Mouse (Mus musculus) adrenal gland, adult 18-20 months (tissue): ENCODE results near the gene Cyp26a1. TPM values are rescaled to one million over a fixed set of nuclear protein-coding genes. Genes with fewer than 3 reads are reported as not detected.

Source experiments
- DNase-seq, 2 experiments: peaks; one replicate each; pipeline ENCODE4 v3.0.0; 2021 to 2022; ENCODE audit warnings: low spot score in 2 of 2
- long read RNA-seq, 2 experiments: library from polyadenylated mRNA; stranded (forward); transcript quantifications; one replicate each; pipeline ENCODE4 v2.0.0; 2021
- total RNA-seq, 2 experiments: library from RNA; stranded (reverse); gene quantifications; 1 replicate in 1 of 2; 2 replicates in 1 of 2; pipeline ENCODE4 v1.2.3; 2021

Cyp26a1 gene
- total RNA-seq: not detected
- long read RNA-seq, experiment 1: 0 reads
- long read RNA-seq, experiment 2: 0 reads

DNA sequence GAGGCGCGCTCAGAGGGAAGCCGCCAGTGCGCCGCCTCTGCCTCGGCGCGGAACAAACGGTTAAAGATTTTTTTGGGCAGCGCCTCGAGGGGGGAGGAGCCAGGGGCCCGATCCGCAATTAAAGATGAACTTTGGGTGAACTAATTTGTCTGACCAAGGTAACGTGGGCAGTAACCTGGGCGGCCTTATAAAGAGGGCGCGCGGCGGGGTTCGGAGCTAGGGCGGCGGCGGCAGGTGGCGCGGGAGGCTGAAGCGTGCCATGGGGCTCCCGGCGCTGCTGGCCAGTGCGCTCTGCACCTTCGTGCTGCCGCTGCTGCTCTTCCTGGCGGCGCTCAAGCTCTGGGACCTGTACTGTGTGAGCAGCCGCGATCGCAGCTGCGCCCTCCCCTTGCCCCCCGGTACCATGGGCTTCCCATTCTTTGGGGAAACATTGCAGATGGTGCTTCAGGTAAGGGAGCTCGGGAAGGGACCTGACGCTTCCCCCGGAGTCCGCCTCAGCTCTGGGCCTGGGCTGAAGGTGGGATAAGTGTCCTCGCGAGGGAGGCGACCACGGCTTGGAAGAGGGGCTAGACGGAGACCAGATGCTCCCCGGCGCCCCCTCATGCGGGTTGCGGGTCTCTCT, at the start of gene Cyp26a1:
Gene Cyp26a1, plus strand, starts transcription at position 148 of the 622 bp plus-strand sequence.
- DNase-seq: no peak

DNA sequence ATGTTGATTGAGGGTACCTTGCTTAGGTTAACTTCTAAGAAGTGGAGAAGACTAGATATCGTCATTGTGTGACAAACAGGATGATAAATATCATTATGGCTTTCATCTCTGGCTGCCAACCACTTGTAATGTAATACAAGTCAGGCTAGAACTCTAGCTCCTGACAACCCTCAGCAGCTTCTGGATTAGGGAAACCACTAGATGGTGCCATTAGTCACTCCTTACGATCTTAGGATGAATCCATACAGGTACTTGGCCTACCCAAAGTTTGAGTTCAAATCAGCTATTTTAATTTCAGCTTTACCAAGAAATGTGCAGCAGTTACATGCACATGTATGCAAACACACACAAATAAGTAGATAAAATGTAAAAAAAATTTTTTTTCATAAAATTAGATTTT, 49.6 kb upstream of the Cyp26a1 start:
- no peak for DNase-seq

DNA sequence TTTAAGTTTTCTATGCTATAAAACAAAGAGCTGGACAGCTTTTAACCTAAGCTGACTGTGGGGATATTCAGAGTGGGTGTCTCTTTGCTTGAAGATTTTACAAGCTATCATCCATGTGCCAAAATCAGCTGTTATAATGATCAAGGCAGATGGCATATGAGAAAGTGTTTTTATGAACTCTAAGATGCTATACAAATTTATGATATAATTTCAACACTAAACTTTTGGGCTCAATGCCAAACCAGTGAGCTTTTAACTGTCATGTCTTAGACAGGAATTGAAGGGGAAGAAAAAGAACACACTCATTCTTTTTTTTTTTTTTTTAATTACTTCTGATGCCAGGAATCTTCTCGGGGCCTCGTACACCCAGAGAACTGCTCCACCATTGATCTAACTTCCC, 47.1 kb upstream of the Cyp26a1 start:
- DNase-seq: no peak

DNA sequence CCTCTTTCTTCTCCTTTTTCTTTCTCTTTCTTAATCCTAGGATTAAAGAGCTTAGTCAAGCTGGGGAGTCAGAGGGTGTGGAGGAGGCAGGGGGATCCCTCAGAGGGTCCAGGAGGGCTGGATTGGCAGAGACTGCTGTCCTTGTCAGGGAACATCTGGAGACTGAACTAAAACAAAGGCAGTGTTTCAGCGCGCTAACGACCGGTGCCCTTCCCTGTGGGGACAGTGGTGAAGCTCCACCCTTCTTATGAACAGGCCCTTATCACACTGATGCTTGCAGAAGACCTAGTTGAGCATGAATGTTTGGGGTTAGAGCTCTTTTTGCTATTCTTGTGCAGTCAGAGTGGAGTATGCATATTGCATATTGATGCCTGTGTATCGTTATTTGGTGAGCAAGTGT, 43.6 kb upstream of the Cyp26a1 start:
- DNase-seq: no peak

DNA sequence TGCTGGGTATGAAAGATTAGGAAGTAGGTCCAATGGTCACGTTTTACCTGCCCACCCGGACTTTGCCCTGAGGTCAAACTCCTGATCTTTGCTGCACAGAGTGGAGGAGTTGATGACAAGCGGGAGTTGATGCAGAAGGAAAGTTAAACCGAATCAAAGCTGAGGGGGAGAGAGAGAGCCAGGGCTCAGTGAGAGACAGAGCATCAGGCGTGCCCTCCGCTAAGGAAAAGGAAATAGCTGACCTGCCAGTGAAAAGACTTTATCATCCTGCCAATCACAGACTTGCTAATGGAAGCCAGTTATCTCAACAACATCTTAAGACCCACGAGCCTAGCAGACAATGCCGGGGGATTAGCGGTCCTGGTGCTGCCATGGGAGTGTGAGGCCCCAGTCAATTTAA, 41.2 kb upstream of the Cyp26a1 start:
- DNase-seq: no peak

DNA sequence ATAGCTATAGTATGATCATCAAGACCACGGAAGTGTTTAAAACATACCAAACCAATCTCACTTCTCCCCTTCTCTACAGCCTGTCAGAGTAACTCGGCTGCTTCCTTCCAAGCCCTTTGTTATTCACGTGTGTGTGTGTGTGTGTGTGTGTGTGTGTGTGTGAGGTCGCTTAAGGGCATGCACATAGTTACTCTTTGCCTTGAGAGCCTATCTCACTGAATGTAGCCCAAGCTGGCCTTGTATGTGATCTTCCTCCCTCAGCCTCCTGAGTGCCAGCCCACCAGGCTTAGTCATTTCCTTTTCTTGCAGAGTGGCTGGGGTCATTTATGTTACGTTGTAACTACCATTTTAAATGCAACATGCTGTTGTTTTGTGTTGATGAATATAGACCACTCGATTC, 32.3 kb upstream of the Cyp26a1 start:
- DNase-seq: no peak

DNA sequence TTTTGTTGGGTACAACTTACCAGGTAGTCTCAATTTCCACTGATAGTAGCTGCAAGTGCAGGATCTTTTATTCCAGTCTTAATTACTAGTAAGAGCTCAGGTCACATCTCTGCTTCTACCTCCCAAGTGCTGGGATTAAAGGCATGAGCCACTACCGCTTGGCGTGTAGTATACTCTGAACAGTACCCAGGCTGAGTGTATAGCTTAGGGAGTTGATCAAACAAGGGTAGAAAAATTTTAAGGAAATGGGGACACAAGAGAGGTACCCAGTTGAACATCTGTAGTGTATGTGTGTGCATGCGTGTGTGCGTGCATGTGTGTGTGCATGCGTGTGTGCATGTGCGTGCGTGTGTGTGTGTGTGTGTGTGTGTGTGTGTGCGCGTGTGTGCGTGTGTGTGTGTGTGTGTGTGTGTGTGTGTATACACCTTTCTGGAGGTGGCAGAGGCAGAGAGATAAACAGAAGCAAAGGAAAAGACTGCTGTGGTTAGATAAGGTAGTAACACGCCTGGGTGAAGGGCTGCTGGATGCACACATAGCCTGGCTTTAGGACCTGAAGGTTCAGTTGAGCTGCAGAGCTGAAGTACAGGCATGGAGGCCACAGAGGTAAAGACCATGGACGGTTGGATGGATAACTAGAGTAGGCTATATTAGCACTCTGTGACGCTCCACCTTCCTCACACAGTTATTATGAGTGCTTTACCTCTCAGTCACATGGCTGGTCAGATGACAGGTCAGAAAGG, 29.6 kb upstream of the Cyp26a1 start:
- no peak for DNase-seq

DNA sequence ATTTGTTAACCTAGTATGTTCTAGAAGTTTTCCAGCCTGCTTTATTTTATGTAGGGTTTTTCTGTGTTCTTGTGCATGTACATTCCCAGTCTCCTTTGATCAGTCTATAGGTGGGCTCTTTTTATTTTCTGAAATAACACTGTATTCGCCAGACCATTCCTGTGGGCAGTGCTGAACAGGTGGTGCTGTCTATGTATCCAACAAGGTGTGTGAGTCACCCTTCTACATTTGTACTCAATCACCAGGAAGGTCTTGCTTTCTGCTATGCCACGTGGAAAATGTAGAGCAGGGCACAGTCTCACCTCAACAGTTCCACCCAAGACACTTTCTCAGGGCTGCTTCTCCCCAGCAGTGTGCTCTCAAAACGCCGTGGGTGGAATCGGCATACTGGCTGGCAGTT, 28.9 kb upstream of the Cyp26a1 start:
- no peak for DNase-seq

DNA sequence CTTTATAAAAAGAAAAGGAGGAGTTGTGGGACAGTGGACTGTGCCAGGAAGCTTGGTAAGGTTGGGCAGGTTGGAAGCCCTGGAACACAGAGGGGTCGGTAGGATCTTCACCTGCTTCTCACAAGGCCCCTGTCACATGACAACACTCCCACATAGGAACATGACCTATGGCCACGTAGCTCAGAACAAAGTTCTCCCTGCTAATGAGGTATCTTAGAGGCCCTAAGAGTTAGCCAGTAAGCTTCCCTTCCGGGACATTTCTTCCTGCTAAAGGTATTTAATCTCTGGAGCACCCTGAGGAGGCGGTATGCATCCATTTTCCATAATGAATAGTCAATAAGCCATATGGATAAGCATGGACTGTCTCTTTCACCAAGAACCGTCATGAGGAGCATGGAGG, 28.1 kb upstream of the Cyp26a1 start:
- no peak for DNase-seq

DNA sequence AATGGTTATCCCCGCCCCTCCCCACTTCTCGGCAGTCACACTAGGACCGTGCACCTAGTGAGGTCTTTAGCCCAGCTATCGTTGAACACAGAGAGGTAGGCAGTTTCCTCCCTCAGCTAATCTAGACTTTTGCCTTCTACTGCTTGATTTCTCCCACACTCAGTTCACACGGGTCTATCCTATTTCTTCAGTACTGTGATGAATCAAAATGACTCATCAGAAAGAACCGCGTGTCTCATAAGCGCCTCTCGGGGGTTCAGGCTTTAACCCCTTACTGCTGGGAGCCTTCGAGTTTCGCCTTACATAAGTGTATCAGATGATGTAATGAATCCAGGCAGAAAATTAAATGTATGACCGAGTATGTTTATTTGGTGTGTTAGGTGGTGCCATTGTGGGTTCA, 24.2 kb upstream of the Cyp26a1 start:
- no peak for DNase-seq

DNA sequence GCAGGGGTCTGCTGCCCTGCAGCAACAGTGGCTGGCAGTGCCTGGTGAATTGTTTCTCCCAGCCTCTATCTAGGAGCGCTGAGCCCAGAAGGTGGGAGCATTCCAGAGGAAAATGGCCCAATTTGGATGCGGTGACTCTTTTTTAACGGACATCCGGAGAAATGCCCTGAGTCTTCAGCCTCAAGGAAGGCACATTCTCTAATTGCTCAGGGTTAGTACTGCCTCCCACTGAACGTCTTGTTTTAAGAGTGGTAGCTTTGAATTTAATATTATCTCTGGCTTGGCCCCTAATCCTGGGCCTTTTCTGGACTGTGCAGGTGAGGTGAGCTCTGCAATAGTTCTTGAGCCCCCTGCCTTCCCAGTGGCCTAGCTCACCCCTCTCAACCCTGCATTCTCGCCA, 12.3 kb upstream of the Cyp26a1 start, which contains the start of gene Cyp26c1:
Gene Cyp26c1, plus strand, starts transcription at position 301 of the 400 bp plus-strand sequence.
- DNase-seq: no peak

DNA sequence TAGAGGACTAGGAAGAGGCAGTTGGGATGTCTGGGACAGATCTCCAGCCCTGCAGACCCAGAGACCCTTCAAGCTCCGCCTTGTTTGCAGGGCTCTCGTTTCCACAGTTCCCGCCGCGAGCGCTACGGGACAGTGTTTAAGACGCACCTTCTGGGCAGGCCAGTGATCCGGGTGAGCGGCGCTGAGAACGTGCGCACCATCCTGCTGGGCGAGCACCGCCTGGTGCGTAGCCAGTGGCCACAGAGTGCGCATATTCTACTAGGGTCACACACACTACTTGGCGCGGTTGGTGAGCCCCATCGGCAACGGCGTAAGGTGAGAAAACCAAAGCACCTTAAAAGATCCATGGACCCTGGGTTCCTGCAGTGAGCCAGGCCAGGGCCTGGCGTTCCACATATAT, 11.3 kb upstream of the Cyp26a1 start:
- no peak for DNase-seq

DNA sequence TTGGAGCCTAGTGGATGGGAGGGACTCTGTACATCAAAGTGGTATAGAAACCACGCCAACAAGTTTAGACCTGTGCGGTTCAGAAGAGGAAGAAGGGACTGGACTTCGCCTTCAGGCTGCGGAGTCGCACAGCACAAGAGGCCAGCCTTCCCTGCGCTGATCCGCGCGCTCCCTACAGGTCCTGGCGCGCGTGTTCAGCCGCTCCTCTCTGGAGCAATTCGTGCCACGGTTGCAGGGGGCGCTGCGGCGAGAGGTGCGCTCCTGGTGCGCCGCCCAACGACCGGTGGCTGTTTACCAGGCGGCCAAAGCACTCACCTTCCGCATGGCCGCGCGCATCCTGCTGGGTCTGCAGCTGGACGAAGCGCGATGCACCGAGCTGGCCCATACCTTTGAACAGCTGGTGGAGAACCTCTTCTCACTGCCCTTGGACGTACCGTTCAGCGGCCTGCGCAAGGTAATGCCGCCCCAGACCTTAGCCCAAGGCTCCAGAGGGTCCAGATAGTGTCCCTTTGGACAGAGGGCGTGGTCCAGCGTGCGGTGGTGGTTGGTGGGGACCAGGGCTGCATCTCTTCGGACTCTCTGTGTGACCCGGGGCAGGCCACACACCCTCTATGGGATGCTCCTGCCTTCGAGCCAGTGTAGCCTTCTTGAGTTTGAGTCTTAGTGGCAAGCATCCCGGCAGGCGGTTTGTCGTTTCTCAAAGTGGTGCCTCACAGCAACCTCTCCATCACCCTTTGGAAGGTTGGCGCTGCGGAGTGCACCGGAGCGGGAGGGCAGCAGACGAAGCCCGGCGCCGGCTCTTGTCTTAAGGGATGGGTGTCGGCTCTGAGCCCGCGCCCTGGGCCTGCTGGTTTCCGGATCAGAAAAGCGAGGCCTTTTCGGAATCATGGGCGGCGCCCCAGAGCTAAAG, 10.4 kb upstream of the Cyp26a1 start:
- DNase-seq: no peak

DNA sequence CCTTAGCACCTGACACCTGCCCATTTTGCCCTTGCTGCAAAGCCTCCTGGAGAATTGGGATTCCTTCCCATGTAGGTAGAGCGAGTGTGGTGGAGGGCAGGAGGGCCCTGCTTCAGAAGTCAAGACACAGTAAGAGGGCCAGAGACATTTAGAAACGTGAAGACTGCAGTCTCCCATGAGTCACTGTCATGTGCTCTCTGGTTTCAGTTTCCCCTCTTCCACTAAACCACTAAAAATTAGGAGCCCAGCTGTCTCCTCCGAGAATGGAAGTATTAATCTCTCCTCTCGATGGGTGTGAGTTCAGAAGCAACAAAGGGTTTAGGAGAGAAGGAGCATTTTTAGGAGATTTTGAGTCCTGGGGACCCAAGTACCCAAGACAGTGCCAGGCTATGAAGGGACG, 8.1 kb upstream of the Cyp26a1 start:
- DNase-seq: no peak

DNA sequence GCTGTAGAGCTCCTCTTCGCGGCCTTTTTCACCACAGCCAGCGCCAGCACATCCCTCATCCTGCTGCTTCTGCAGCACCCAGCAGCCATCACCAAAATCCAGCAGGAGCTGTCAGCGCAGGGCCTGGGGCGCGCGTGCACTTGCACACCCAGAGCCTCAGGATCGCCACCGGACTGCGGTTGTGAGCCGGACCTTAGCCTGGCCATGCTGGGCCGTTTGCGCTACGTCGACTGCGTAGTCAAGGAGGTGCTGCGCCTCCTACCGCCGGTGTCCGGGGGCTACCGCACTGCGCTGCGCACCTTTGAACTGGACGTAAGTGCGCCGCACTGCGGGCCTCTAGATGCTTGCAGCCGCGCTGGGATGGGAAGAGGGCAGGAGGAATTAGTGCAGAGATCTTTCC, 6.9 kb upstream of the Cyp26a1 start:
- DNase-seq: no peak

DNA sequence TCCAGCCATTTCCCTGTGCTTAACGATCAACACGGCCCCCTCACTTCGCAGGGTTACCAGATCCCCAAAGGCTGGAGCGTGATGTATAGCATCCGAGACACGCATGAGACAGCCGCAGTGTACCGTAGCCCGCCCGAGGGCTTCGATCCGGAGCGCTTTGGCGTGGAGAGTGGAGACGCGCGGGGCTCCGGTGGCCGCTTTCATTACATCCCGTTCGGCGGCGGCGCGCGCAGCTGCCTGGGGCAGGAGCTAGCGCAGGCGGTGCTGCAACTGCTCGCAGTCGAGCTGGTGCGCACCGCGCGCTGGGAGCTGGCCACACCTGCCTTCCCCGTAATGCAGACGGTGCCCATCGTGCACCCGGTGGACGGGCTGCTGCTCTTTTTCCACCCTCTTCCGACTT, 4.7 kb upstream of the Cyp26a1 start:
- no peak for DNase-seq

DNA sequence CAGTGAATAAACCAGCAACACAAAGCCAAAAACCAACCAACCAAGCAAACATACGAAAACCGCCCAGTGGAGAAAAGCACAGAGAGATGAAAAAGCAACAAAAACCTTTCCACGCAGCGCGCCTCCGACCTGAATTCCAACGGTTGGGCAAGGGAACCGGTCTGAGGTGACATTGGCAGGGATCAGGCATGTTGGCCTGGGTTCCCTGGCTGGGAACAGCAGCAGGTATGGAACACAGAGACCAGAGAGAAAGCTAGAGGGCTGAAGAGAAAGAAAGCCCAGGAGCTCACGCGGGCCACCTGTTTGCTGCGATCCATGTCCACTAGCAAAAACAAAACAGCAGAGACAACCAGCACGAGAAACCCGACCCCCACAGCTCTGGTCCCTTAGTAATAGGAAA, 2.5 kb upstream of the Cyp26a1 start:
- no peak for DNase-seq

DNA sequence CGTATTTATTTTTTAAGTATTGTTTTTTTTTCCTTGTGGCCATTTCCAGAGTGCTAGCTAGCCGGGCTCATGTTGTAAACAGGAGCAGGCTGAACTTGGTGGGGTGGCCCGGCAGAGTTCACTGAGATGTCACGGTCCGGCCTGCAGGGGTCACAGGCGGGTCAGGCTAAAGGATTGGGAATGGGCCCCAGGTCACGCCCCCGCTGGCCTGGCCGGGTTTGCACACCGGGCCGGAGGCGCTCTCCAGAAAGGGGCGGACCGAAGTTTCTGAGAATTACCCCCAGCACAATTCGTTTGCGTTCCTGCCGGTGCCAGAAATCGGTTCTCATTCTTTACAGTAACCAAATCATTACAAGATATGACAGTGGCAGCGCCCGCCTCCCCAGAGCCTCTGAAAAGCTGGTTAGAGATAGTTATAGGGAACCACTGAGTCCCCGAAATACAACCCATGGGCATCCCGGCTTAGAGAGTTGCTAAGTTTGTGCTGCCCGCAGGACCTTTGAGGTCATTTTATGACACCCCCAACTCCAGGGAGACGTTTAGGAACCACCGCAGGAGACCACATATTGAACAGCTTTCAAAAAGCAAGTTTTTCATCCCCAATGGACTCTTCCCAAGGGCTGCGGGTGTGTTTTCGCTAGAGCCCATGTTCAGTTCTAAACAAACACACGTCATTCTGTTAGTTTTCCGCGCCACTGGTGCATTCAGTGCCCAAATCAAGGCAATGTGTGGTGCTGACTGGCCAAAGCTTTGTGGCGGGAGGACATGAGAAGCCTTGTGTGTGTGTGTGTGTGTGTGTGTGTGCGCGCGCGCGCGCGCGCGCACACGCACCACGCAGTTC, 1.6 kb upstream of the Cyp26a1 start:
- DNase-seq: no peak

DNA sequence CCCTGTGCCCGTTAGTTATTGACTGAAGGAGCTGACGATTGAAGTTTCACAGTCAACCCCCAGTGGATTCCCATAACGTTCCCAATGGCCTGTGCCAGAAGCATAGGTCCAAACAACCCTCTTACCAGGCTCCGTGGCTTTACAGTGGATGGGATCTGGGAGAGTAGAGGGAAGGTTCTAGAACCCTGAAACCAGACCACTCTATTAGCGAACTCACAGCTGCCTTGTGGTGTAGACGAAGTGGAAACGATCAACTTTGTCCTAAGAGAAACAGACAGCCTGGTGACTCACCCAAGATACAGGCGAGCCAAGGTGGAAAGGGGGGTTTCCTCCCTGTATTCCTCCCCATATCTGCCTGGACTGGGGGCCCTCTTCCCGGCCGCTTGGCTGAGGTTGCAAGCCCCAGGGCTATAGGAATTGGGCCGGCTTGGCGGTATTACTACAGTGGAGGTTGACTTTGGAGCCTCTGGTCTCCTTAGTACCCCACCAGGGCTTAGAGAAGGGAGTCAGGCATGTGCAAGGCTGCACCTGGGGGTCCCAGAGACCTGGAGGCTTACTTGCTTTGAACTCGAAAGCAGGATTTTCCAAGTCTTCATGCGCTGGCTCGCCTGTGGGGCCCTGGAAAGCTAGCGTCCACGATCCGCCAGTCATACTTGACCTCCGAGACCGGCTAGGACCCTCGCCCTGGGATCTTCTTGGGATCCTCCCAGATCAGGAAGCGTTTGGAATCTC, 829 bp upstream of the Cyp26a1 start:
- no peak for DNase-seq

DNA sequence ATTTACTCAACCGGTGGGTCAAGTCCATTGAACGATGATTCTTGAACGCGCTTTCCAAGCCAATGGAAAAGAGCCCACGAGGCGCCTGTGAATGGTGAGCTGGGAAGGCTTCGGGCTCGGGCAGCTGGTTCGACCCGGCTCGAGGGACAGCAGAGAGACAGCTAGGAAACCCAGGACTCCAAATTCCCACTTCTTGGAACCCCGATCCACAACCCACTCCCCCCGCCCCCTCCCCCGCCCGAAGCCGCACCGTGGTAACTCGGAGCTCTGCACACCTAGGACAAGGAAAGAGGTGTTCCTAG, 312 bp upstream of the Cyp26a1 start:
- DNase-seq: no peak
